Mouse (Mus musculus): ENCODE measurements around the gene Cacng7. TPM values are rescaled to one million over a fixed set of nuclear protein-coding genes. Genes with fewer than 3 reads are reported as not detected.
"Not testable (repeated sequence)": the region's sequence is repeated elsewhere in the genome, so short reads cannot be mapped to it uniquely, and the experiment has no call there.

Gene Cacng7
- polyA plus RNA-seq, 1 experiment from 2014 or later: 2.0 TPM

- no peaks in the 10 kb centered on the region for H3K36me3 ChIP-seq
- WGBS: 56% methylated on average over 10 of the region's 10 CpGs
- ATAC-seq (ENCODE audit: insufficient number of reproducible peaks, low FRiP score, low TSS enrichment, low read depth): no peak
- no peaks in the 10 kb centered on the region for H3K4me1 ChIP-seq
- no peak overlapping the region for H3K4me2 ChIP-seq (replicated peaks)
- H3K27me3 ChIP-seq: no peaks in the 10 kb centered on the region
- no peak overlapping the region for H3K4me3 ChIP-seq (replicated peaks)
- no peaks in the 10 kb centered on the region for H3K9me3 ChIP-seq (replicated peaks)
- no peak overlapping the region for H3K9ac ChIP-seq
- no peak overlapping the region for H3K27ac ChIP-seq (replicated peaks)
These were observed 64.6 kb downstream of the Cacng7 start for GRCm38 (mm10) chr7:3397355-3397754.

GRCm38 (mm10) chr7:3397797-3398196 is 65.0 kb downstream of the Cacng7 start:
- H3K4me1 ChIP-seq: no peaks in the 10 kb centered on the region
- H3K9me3 ChIP-seq (replicated peaks): no peaks in the 10 kb centered on the region
- ATAC-seq (ENCODE audit: insufficient number of reproducible peaks, low FRiP score, low TSS enrichment, low read depth): no peak
- no peak overlapping the region for H3K4me2 ChIP-seq (replicated peaks)
- H3K36me3 ChIP-seq: no peaks in the 10 kb centered on the region
- H3K4me3 ChIP-seq (replicated peaks): no peak overlapping the region
- 16% methylated on average over 7 of the region's 7 CpGs for WGBS
- H3K27me3 ChIP-seq: no peaks in the 10 kb centered on the region
- no peak overlapping the region for H3K9ac ChIP-seq
- H3K27ac ChIP-seq (replicated peaks): no peak overlapping the region

GRCm38 (mm10) chr7:3398363-3398762 is 65.6 kb downstream of the Cacng7 start:
- WGBS: 88% methylated on average over 8 of the region's 8 CpGs
- ATAC-seq (ENCODE audit: insufficient number of reproducible peaks, low FRiP score, low TSS enrichment, low read depth); H3K9me3 ChIP-seq (replicated peaks): not testable (repeated sequence)

GRCm38 (mm10) chr7:3399937-3400336 is 67.2 kb downstream of the Cacng7 start:
- no peaks in the 10 kb centered on the region for H3K36me3 ChIP-seq
- H3K9me3 ChIP-seq (replicated peaks): no peaks in the 10 kb centered on the region
- no peak for ATAC-seq (ENCODE audit: insufficient number of reproducible peaks, low FRiP score, low TSS enrichment, low read depth)
- H3K4me2 ChIP-seq (replicated peaks): no peak overlapping the region
- no peak overlapping the region for H3K4me3 ChIP-seq (replicated peaks)
- H3K27me3 ChIP-seq: no peaks in the 10 kb centered on the region
- no peak overlapping the region for H3K27ac ChIP-seq (replicated peaks)
- H3K9ac ChIP-seq: no peak overlapping the region
- no peaks in the 10 kb centered on the region for H3K4me1 ChIP-seq

More at GRCm38 (mm10) chr7:3398363-3398762, 65.6 kb downstream of the Cacng7 start:
- H3K27ac ChIP-seq (replicated peaks); H3K36me3 ChIP-seq; H3K4me1 ChIP-seq; H3K4me2 ChIP-seq (replicated peaks); H3K4me3 ChIP-seq (replicated peaks); H3K27me3 ChIP-seq; H3K9ac ChIP-seq: not testable (repeated sequence)

GRCm38 (mm10) chr7:3409729-3410520 is 77.2 kb downstream of the Cacng7 start:
- Histone ChIP-seq H3K4me3 (replicated peaks) (no peak overlapping the region), H3K27me3 (peaks cover 50% of the 10 kb centered on the region), H3K27ac (replicated peaks) (no peak overlapping the region), H3K4me1 (peaks cover 16% of the 10 kb centered on the region), H3K9ac (no peak overlapping the region), H3K36me3 (no peaks in the 10 kb centered on the region), H3K9me3 (replicated peaks) (no peaks in the 10 kb centered on the region), H3K4me2 (replicated peaks) (no peak overlapping the region)
- WGBS: 71% methylated on average over 11 of the region's 11 CpGs
- no peak for ATAC-seq (ENCODE audit: insufficient number of reproducible peaks, low FRiP score, low TSS enrichment, low read depth)

GRCm38 (mm10) chr7:3411160-3411941 is 78.6 kb downstream of the Cacng7 start:
- H3K4me2 ChIP-seq (replicated peaks): peak overlapping the region; percentile 65
- 1% methylated on average over 33 of the region's 33 CpGs for WGBS
- H3K4me1 ChIP-seq: peaks cover 23% of the 10 kb centered on the region
- peak; percentile 86 for ATAC-seq (ENCODE audit: insufficient number of reproducible peaks, low FRiP score, low TSS enrichment, low read depth)
- peaks cover 63% of the 10 kb centered on the region for H3K27me3 ChIP-seq
- no peak overlapping the region for H3K27ac ChIP-seq (replicated peaks)
- no peaks in the 10 kb centered on the region for H3K36me3 ChIP-seq
- no peak overlapping the region; the same call in 1 of the 2 replicates for H3K9ac ChIP-seq
- peak overlapping the region; percentile 41 for H3K4me3 ChIP-seq (replicated peaks)
- H3K9me3 ChIP-seq (replicated peaks): no peaks in the 10 kb centered on the region

- no peaks in the 10 kb centered on the region for H3K36me3 ChIP-seq
- H3K9ac ChIP-seq: no peak overlapping the region
- no peaks in the 10 kb centered on the region for H3K9me3 ChIP-seq (replicated peaks)
- WGBS: 3% methylated on average over 20 of the region's 20 CpGs
- peaks cover 23% of the 10 kb centered on the region for H3K4me1 ChIP-seq
- H3K4me3 ChIP-seq (replicated peaks): peak overlapping the region; percentile 41
- no peak overlapping the region for H3K27ac ChIP-seq (replicated peaks)
- ATAC-seq (ENCODE audit: insufficient number of reproducible peaks, low FRiP score, low TSS enrichment, low read depth): no peak
- peaks cover 69% of the 10 kb centered on the region for H3K27me3 ChIP-seq
- peak overlapping the region; percentile 65 for H3K4me2 ChIP-seq (replicated peaks)
These were observed 79.3 kb downstream of the Cacng7 start for GRCm38 (mm10) chr7:3412036-3412435.

GRCm38 (mm10) chr7:3414888-3415287 is 82.1 kb downstream of the Cacng7 start:
- peaks cover 82% of the 10 kb centered on the region for H3K27me3 ChIP-seq
- under 1% methylated on average over 47 of the region's 47 CpGs for WGBS

GRCm38 (mm10) chr7:3415378-3415777 is 82.6 kb downstream of the Cacng7 start:
- peak; percentile 45; the same call in 1 of the 2 replicates for ATAC-seq (ENCODE audit: insufficient number of reproducible peaks, low FRiP score, low TSS enrichment, low read depth)
- H3K9ac ChIP-seq: no peak overlapping the region

More at GRCm38 (mm10) chr7:3414888-3415287, 82.1 kb downstream of the Cacng7 start:
- Histone ChIP-seq H3K9ac (peak overlapping the region; percentile 13; the same call in 1 of the 2 replicates), H3K4me3 (replicated peaks) (peak overlapping the region; percentile 55), H3K9me3 (replicated peaks) (no peaks in the 10 kb centered on the region), H3K27ac (replicated peaks) (no peak overlapping the region), H3K4me2 (replicated peaks) (peak overlapping the region; percentile 100), H3K4me1 (peaks cover 23% of the 10 kb centered on the region), H3K36me3 (no peaks in the 10 kb centered on the region)
- no peak for ATAC-seq (ENCODE audit: insufficient number of reproducible peaks, low FRiP score, low TSS enrichment, low read depth)

More at GRCm38 (mm10) chr7:3415378-3415777, 82.6 kb downstream of the Cacng7 start:
- no peak overlapping the region for H3K27ac ChIP-seq (replicated peaks)
- peak overlapping the region; percentile 100 for H3K4me2 ChIP-seq (replicated peaks)
- no peaks in the 10 kb centered on the region for H3K9me3 ChIP-seq (replicated peaks)
- H3K4me3 ChIP-seq (replicated peaks): peak overlapping the region; percentile 55
- H3K4me1 ChIP-seq: peaks cover 23% of the 10 kb centered on the region
- peaks cover 82% of the 10 kb centered on the region for H3K27me3 ChIP-seq
- WGBS: 0% methylated on average over 47 of the region's 60 CpGs
- no peaks in the 10 kb centered on the region for H3K36me3 ChIP-seq
